Mouse (Mus musculus) brain, embryonic 14.5 days (tissue): ENCODE data around the gene Macf1.

Source experiments
- CTCF ChIP-seq: fragments of 200-500 bp; IDR thresholded peaks from 2 replicates; pipeline ENCODE4 v1.5.1; 2012; ENCODE audit warnings: inconsistent platforms, mild to moderate bottlenecking, moderate library complexity, borderline replicate concordance; ENCODE audit not compliant: insufficient read depth, insufficient read length; ENCODE audit errors: extremely low read depth
- POLR2A ChIP-seq: fragments of 200-500 bp; IDR thresholded peaks from 2 replicates; pipeline ENCODE4 v1.6.1; 2012; ENCODE audit warnings: mild to moderate bottlenecking, inconsistent platforms, borderline replicate concordance; ENCODE audit not compliant: poor library complexity, insufficient read depth, insufficient read length, severe bottlenecking; ENCODE audit errors: extremely low read depth

GRCm38 (mm10) chr4:123397643-123398434, 286.3 kb downstream of the Macf1 start:
- TF ChIP-seq CTCF (no peak), POLR2A (no peak)
